Mouse (Mus musculus): ENCODE results near the gene Ntn5.

DNA sequence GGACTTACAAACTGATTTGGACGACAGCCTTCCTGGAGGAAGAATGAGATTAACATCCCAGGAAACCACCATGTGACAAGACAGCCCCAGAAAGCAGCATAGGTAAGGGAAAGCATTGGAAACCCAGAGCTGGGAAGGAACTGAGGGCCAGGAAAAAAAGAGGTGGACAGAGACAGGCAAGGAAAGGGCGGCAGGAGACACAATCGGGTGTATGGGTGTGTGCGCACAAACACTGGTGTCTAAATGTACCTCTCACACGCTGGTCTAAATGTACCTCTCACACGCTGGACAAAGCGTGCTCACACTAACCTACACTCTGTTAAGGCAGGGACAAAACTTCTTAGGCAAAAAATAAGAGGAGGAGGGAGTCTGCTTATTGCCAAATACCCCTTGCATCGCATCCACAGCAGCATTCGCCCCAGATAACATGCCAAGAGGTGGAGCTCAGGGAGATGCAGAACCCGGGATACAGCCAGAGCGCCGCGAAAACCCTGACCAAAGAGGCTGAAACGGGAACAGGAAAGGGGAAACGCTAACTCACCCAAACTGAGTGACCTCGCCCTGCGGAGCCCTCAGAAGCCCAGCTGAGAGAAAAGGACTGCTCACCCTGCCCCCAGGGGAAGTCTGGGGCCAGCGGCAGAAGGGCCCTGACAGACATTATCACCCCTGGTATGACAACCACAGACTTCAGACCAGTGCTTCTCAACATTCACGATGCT, 32.1 kb downstream of the Ntn5 start:
- TF ChIP-seq CTCF (IDR thresholded peaks at IDR 0.05; ENCODE audit: low read depth, low read length), result no peak
- no peak for TF ChIP-seq POLR2A (IDR thresholded peaks at IDR 0.05; ENCODE audit: borderline replicate concordance, low read depth, low read length)

All from bone marrow macrophage, adult 2 months (primary cell).